Mouse (Mus musculus): ENCODE measurements around the gene Cdh13. TPM values are rescaled to one million over a fixed set of nuclear protein-coding genes. Genes with fewer than 3 reads are reported as not detected.
A peak's percentile ranks its signal among the peaks of the same experiment; 100 is the strongest.

Gene Cdh13
- polyA plus RNA-seq, 1 experiment: 18.4 TPM

DNA sequence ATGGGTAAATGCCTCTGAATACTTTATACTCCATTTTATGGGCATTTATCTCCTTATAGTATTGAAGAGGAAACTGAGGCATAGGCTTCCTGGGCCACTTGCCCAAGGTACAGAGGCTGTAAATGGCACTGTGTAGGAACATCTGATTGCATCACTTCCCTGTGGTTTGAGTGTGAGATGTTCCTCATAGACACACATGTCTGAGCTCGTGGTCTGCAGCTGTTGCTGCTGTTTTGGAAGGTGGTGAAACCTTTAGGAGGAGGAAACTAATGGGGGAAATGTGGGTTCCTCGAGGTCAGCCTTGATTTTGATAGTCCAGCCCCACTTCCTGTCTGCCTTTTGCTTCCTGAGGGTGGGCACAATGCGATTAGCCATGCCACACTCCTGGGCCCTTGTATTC is 105.9 kb downstream of the Cdh13 start:
- 81% methylated on average over 3 of the region's 3 CpGs for WGBS
- no peak overlapping the region for H3K27ac ChIP-seq (ENCODE audit: insufficient read depth, low read length)
- H3K4me1 ChIP-seq (ENCODE audit: control insufficient read depth, insufficient read depth, low read length): peaks cover 2% of the 10 kb centered on the region; the same call in 1 of the 2 replicates
- no peak for DNase-seq
- TF ChIP-seq POLR2A (IDR thresholded peaks at IDR 0.05; ENCODE audit: borderline replicate concordance, insufficient read depth, low read length): no peak
- no peak for TF ChIP-seq CTCF (IDR thresholded peaks at IDR 0.05; ENCODE audit: borderline replicate concordance, insufficient read depth, low read depth, low read length)
- no peak overlapping the region for H3K4me3 ChIP-seq (replicated peaks; ENCODE audit: insufficient read depth, low read depth, low read length)
- no peaks in the 10 kb centered on the region for H3K27me3 ChIP-seq (ENCODE audit: control insufficient read depth, insufficient read depth, low read length)

GRCm38 (mm10) chr8:118393909-118394650 is 110.5 kb downstream of the Cdh13 start:
- Histone ChIP-seq H3K27ac (ENCODE audit: insufficient read depth, low read length) (no peak overlapping the region), H3K4me3 (replicated peaks; ENCODE audit: insufficient read depth, low read depth, low read length) (no peak overlapping the region), H3K27me3 (ENCODE audit: control insufficient read depth, insufficient read depth, low read length) (no peaks in the 10 kb centered on the region), H3K4me1 (ENCODE audit: control insufficient read depth, insufficient read depth, low read length) (peaks cover 2% of the 10 kb centered on the region; the same call in 1 of the 2 replicates)
- DNase-seq: peak; percentile 47 to 85
- WGBS: 25% methylated on average over 7 of the region's 7 CpGs
- no peak for TF ChIP-seq POLR2A (IDR thresholded peaks at IDR 0.05; ENCODE audit: borderline replicate concordance, insufficient read depth, low read length)
- no peak for TF ChIP-seq CTCF (IDR thresholded peaks at IDR 0.05; ENCODE audit: borderline replicate concordance, insufficient read depth, low read depth, low read length)

DNA sequence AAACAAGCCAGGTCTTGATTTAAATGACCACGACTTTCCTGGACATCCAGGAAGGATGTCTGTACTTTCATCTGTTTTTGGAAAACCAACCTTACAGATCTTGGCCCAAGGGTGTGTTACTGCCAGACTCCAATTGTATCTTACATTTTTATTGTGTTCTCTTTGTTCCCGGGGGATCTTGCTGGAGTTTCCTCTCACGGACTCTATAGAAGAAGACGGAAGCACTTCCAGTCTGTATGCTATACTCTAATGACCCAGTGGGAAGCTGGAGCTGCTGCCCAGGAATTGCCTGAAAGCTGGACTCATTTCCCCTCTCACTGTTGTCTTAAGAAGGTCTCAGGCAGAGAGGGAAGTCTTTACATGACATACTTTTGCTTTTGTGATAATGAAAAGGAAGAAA is 111.6 kb downstream of the Cdh13 start:
- 77% methylated on average over 4 of the region's 4 CpGs for WGBS
- DNase-seq: no peak
- Histone ChIP-seq H3K4me3 (replicated peaks; ENCODE audit: insufficient read depth, low read depth, low read length) (no peak overlapping the region), H3K27ac (ENCODE audit: insufficient read depth, low read length) (no peak overlapping the region), H3K27me3 (ENCODE audit: control insufficient read depth, insufficient read depth, low read length) (no peaks in the 10 kb centered on the region), H3K4me1 (ENCODE audit: control insufficient read depth, insufficient read depth, low read length) (peaks cover 2% of the 10 kb centered on the region; the same call in 1 of the 2 replicates)
- no peak for TF ChIP-seq POLR2A (IDR thresholded peaks at IDR 0.05; ENCODE audit: borderline replicate concordance, insufficient read depth, low read length)

DNA sequence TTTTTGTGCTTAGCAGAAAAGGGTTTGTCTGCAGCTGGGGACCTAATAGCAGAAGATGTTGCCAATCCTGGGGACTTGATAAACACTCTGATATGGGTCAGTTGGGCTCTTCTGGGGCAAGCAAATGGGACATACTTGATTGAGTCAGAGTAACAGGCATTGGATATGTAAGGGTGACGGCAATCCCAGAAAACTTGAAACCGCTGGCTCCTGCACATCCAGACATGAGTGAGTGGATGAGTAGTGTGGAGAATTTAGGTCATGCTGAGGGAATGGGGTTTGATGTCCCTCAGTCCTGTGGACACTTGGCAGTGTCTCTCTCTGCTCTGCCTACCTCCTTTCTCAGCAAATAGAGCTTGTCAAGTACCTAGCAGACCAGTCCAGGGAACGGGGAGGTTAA is 121.3 kb downstream of the Cdh13 start:
- Histone ChIP-seq H3K4me3 (replicated peaks; ENCODE audit: insufficient read depth, low read depth, low read length) (no peak overlapping the region), H3K27ac (ENCODE audit: insufficient read depth, low read length) (no peak overlapping the region), H3K4me1 (ENCODE audit: control insufficient read depth, insufficient read depth, low read length) (no peaks in the 10 kb centered on the region), H3K27me3 (ENCODE audit: control insufficient read depth, insufficient read depth, low read length) (no peaks in the 10 kb centered on the region)
- TF ChIP-seq CTCF (IDR thresholded peaks at IDR 0.05; ENCODE audit: borderline replicate concordance, insufficient read depth, low read depth, low read length) (no peak), POLR2A (IDR thresholded peaks at IDR 0.05; ENCODE audit: borderline replicate concordance, insufficient read depth, low read length) (no peak)
- DNase-seq: no peak
- WGBS: 89% methylated on average over 3 of the region's 3 CpGs

GRCm38 (mm10) chr8:118407322-118407721 is 123.8 kb downstream of the Cdh13 start:
- Histone ChIP-seq H3K4me1 (ENCODE audit: control insufficient read depth, insufficient read depth, low read length) (no peaks in the 10 kb centered on the region), H3K4me3 (replicated peaks; ENCODE audit: insufficient read depth, low read depth, low read length) (no peak overlapping the region), H3K27me3 (ENCODE audit: control insufficient read depth, insufficient read depth, low read length) (no peaks in the 10 kb centered on the region), H3K27ac (ENCODE audit: insufficient read depth, low read length) (no peak overlapping the region)
- WGBS: 89% methylated on average over 6 of the region's 6 CpGs
- TF ChIP-seq POLR2A (IDR thresholded peaks at IDR 0.05; ENCODE audit: borderline replicate concordance, insufficient read depth, low read length) (no peak), CTCF (IDR thresholded peaks at IDR 0.05; ENCODE audit: borderline replicate concordance, insufficient read depth, low read depth, low read length) (no peak)
- no peak for DNase-seq

- 94% methylated on average over 3 of the region's 3 CpGs for WGBS
Measured at GRCm38 (mm10) chr8:118409396-118409795, 125.9 kb downstream of the Cdh13 start.

DNA sequence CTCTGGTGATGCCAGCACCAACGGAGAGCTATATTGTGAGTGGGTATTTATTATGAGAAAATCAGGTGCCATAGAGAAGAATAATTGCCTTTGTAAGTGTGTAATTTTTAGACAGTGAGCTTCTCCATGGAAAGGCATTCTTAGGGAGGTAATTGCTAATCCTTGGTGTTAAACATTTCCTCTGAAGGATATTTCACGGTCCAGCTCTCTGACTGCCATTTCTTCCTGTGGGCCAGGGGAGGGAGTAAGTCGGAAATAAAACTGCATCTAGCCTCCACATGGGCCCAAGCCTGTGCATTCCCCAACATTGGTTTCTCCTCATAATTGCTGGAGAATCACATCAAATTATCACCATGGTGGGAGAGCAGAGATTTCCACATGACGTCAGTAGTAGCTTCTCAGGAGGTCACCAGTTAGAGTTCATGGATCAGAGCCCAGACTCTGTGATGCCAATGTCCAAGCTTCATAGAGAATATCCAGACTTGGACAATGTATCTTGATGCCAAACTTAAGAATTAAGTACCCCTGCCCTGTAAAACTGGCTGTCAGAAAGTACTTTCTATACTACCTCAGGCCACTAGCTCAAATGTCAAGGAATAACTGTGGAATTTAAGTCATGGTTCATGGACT is 126.9 kb downstream of the Cdh13 start:
- Histone ChIP-seq H3K27me3 (ENCODE audit: control insufficient read depth, insufficient read depth, low read length) (no peaks in the 10 kb centered on the region), H3K4me3 (replicated peaks; ENCODE audit: insufficient read depth, low read depth, low read length) (no peak overlapping the region), H3K4me1 (ENCODE audit: control insufficient read depth, insufficient read depth, low read length) (no peaks in the 10 kb centered on the region), H3K27ac (ENCODE audit: insufficient read depth, low read length) (no peak overlapping the region)
- no peak for DNase-seq
- 75% methylated on average over 4 of the region's 4 CpGs for WGBS
- TF ChIP-seq POLR2A (IDR thresholded peaks at IDR 0.05; ENCODE audit: borderline replicate concordance, insufficient read depth, low read length) (no peak), CTCF (IDR thresholded peaks at IDR 0.05; ENCODE audit: borderline replicate concordance, insufficient read depth, low read depth, low read length) (no peak)

More at GRCm38 (mm10) chr8:118409396-118409795, 125.9 kb downstream of the Cdh13 start:
- Histone ChIP-seq H3K27ac (ENCODE audit: insufficient read depth, low read length) (no peak overlapping the region), H3K4me3 (replicated peaks; ENCODE audit: insufficient read depth, low read depth, low read length) (no peak overlapping the region), H3K4me1 (ENCODE audit: control insufficient read depth, insufficient read depth, low read length) (no peaks in the 10 kb centered on the region), H3K27me3 (ENCODE audit: control insufficient read depth, insufficient read depth, low read length) (no peaks in the 10 kb centered on the region)
- TF ChIP-seq CTCF (IDR thresholded peaks at IDR 0.05; ENCODE audit: borderline replicate concordance, insufficient read depth, low read depth, low read length): no peak
- DNase-seq: no peak

DNA sequence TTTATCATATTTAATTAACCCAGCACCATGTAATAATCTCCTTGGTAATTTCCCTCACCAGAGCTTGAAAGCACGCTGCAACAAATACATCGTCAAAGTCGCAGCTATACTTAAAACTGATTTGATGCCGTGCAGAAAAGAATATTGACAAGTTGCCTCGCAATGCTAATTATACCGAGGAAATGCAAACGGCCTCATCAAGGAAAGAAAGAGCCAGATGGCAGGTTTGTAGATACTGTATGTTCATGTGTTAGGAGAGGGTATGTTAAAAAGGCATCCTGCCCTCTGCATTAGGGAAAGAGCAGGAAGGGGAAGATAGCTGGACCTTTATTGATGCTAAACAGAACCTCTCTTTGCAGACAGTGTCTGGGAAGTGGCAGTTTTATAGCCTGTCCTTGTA is 132.1 kb downstream of the Cdh13 start:
- no peaks in the 10 kb centered on the region for H3K27me3 ChIP-seq (ENCODE audit: control insufficient read depth, insufficient read depth, low read length)
- no peaks in the 10 kb centered on the region for H3K4me1 ChIP-seq (ENCODE audit: control insufficient read depth, insufficient read depth, low read length)
- 79% methylated on average over 7 of the region's 7 CpGs for WGBS
- TF ChIP-seq POLR2A (IDR thresholded peaks at IDR 0.05; ENCODE audit: borderline replicate concordance, insufficient read depth, low read length) (no peak), CTCF (IDR thresholded peaks at IDR 0.05; ENCODE audit: borderline replicate concordance, insufficient read depth, low read depth, low read length) (no peak)
- no peak overlapping the region for H3K27ac ChIP-seq (ENCODE audit: insufficient read depth, low read length)
- no peak overlapping the region for H3K4me3 ChIP-seq (replicated peaks; ENCODE audit: insufficient read depth, low read depth, low read length)
- no peak for DNase-seq
